Mouse (Mus musculus) midbrain, postnatal 0 days (tissue): ENCODE measurements at regions not wholly inside any gene's neighbourhood (a gene's known extent, or its start where the extent isn't known, plus 50 kb on each side); places are given as distances from the start of the nearest gene placed in this dataset.

Experiments
- ATAC-seq: fragments of 200-750 bp; cut with Nextera tagmentation; 2 replicates; pipeline ENCODE4 v1.8.0; 2017; ENCODE audit warnings: moderate number of reproducible peaks, mild to moderate bottlenecking, moderate TSS enrichment, moderate library complexity; ENCODE audit not compliant: low FRiP score
- DNase-seq: peaks from one replicate; pipeline ENCODE4 v3.0.0-alpha.2; 2015; ENCODE audit warnings: low spot score
- H3K27ac ChIP-seq: fragments of 300-500 bp; sonication (generic); 2 replicates; pipeline ENCODE4 v1.5.1; 2014; ENCODE audit warnings: low read depth, mild to moderate bottlenecking, low read length, mixed read lengths
- H3K27me3 ChIP-seq: fragments of 300-500 bp; sonication (generic); 2 replicates; pipeline ENCODE4 v1.6.1; 2014; ENCODE audit warnings: low read length, control low read depth, mixed read lengths; ENCODE audit not compliant: insufficient read depth
- H3K36me3 ChIP-seq: fragments of 300-500 bp; sonication (generic); 2 replicates; pipeline ENCODE4 v1.6.1; 2014; ENCODE audit warnings: low read length, control low read depth, mixed read lengths; ENCODE audit not compliant: insufficient read depth
- H3K4me1 ChIP-seq: fragments of 300-500 bp; sonication (generic); 2 replicates; pipeline ENCODE4 v1.6.1; 2014; ENCODE audit warnings: mild to moderate bottlenecking, control low read depth, antibody characterized with exemption, low read length, mixed read lengths; ENCODE audit not compliant: insufficient read depth
- H3K4me2 ChIP-seq: fragments of 300-500 bp; sonication (generic); 2 replicates; pipeline ENCODE4 v1.6.1; 2014; ENCODE audit warnings: low read depth, mild to moderate bottlenecking, low read length, mixed read lengths; ENCODE audit not compliant: poor library complexity, severe bottlenecking
- H3K4me3 ChIP-seq: fragments of 300-500 bp; sonication (generic); 2 replicates; pipeline ENCODE4 v1.5.1; 2014; ENCODE audit warnings: low read depth, mild to moderate bottlenecking, low read length, moderate library complexity
- H3K9ac ChIP-seq: fragments of 300-500 bp; sonication (generic); replicated peaks from 2 replicates; pipeline ENCODE4 v1.6.1; 2014; ENCODE audit warnings: mild to moderate bottlenecking, low read length, moderate library complexity, mixed read lengths; ENCODE audit not compliant: poor library complexity, severe bottlenecking
- H3K9me3 ChIP-seq: fragments of 300-500 bp; sonication (generic); 2 replicates; pipeline ENCODE4 v1.6.1; 2016; ENCODE audit warnings: low read length, control low read depth
- CTCF ChIP-seq: IDR thresholded peaks from 2 replicates; pipeline ENCODE4 v1.5.1; 2016; ENCODE audit warnings: antibody characterized with exemption, mild to moderate bottlenecking
- WGBS: fragments of 180-500 bp; shearing (Covaris S2); extraction: QIAGEN DNeasy Blood & Tissue Kit; methylation state at CpG from one replicate; pipeline ENCODE4 v1.1.7; 2014; 5-methylcytosine and 5-hydroxymethylcytosine counted together

DNA sequence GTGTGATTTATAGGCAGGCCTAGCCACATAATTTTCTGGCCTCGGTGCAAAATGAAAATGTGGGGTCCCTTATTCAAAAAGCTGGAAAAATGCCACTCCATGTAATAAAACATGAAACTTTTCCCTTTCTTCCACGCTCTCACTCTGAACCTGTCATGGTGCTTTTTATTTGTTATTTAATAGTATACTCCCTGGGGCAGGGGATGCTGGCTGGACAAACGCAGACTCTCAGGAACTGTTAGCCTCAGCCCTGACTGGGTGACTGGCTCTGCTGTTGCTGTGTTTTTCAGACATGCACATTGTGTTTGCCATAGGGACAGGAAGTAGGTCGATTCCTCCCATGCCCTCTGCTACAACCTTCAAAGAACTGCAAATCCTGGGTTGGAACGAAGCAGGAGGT, 1139.5 kb downstream of the Slc22a22 start:
- H3K27me3 ChIP-seq, result no peaks in the 10 kb centered on the region
- H3K4me2 ChIP-seq, result no peak overlapping the region
- no peaks in the 10 kb centered on the region for H3K4me1 ChIP-seq
- H3K9ac ChIP-seq, result no peak overlapping the region
- no peak for TF ChIP-seq CTCF
- WGBS, result 55% methylated on average over 5 of the region's 5 CpGs
- DNase-seq (no peak), ATAC-seq (no peak)
- no peaks in the 10 kb centered on the region for H3K36me3 ChIP-seq
- no peaks in the 10 kb centered on the region for H3K9me3 ChIP-seq
- no peak overlapping the region for H3K27ac ChIP-seq
- H3K4me3 ChIP-seq, result no peak overlapping the region

DNA sequence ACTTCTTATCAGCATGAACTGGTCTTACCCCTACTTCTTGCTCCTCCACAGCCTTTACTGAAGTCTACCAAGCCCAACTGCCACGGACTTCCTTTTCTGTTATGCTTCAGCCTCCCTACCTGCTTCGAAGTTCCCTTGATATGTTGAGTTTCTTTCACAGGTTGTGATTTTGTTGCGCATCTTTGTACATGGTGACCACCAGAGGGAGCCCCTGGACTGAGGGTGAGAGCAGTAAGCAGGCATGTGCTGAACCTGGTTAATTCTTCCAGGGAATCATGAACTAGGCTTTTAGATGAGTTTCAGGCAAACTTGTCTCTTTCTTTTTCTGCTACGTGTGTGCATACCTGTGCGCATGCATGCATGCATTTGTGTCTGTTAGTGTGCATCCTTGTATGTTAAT, 1141.0 kb downstream of the Slc22a22 start:
- H3K4me3 ChIP-seq, result no peak overlapping the region
- H3K27ac ChIP-seq, result no peak overlapping the region
- whole genome bisulfite sequencing, result 48% methylated on average over 5 of the region's 5 CpGs
- no peak overlapping the region for H3K9ac ChIP-seq
- no peaks in the 10 kb centered on the region for H3K36me3 ChIP-seq
- no peaks in the 10 kb centered on the region for H3K9me3 ChIP-seq
- H3K4me1 ChIP-seq, result no peaks in the 10 kb centered on the region
- no peak overlapping the region for H3K4me2 ChIP-seq
- DNase-seq (peak; percentile 69), ATAC-seq (no peak)
- H3K27me3 ChIP-seq, result no peaks in the 10 kb centered on the region
- peak; percentile 86 for TF ChIP-seq CTCF

DNA sequence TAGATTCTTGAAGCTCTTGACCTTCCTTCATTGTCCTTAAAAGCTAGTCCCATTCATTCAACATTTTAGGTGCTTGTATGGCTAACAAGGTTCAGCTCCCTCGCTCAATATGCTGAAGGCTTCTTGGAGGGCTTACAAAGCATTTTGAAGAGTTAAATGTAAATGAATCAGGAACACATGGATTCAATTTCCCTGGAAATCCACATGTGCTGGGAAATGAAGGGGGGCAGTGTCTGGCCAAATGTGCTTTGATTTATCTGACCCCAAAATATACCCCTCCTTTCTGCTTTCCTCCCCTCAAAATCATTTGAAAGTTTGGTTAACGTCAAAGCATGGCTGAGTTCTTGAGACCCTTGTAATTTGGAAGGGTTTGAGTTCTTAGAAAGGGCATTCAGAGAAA, 1142.4 kb downstream of the Slc22a22 start:
- WGBS, result 77% methylated on average over 2 of the region's 2 CpGs

DNA sequence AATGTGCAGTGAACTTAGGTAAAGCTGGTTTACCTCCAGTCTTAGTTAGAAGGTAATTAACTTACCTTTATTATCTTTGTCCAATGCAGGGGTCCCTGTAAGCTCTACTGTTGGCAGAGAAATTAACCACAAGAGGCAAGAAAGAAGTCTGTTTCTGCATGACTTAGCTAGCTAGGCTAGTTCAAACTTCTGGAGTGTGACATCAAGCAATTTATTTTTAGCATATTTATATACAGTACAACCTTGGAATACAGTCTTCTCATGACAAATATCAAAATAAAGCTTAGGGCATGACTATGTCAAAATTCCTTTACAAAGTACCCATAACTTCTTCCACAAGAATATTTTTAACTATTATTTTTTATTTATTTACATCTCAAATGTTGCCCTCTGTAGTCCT, 1156.9 kb downstream of the Slc22a22 start:
- no peaks in the 10 kb centered on the region for H3K27me3 ChIP-seq

More for the DNA sequence above, 1142.4 kb downstream of the Slc22a22 start:
- ATAC-seq (no peak), DNase-seq (no peak)
- H3K4me3 ChIP-seq, result no peak overlapping the region
- H3K27ac ChIP-seq, result no peak overlapping the region
- H3K36me3 ChIP-seq, result no peaks in the 10 kb centered on the region
- H3K9ac ChIP-seq, result no peak overlapping the region
- H3K4me1 ChIP-seq, result no peaks in the 10 kb centered on the region
- TF ChIP-seq CTCF, result no peak
- no peaks in the 10 kb centered on the region for H3K9me3 ChIP-seq
- H3K27me3 ChIP-seq, result no peaks in the 10 kb centered on the region
- no peak overlapping the region for H3K4me2 ChIP-seq

DNA sequence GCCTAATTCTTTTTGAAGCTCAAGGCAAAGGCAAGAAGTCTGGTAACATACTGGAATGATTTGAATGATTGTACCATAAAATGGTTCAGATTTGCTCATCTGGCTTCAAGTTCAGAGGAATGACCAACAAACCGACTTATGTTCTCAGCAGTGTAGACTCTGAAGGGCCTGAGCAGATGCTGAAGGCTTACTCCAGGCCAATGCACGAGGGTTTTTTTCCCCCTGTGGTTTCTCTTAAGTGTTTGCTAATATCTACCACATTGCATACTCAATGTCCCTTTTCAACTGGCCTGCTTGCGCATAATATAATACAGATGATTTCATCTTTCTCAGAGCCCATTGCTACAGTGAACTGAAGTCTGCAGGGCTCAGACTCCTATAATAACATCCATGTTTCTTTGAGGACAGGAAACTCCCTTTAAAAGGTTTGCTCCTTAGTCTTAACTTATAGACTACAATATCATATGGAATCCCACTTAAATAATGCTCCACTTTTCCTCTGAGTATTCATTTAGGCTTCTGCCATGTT, 1182.5 kb downstream of the Slc22a22 start:
- TF ChIP-seq CTCF, result no peak
- H3K9me3 ChIP-seq, result no peaks in the 10 kb centered on the region
- no peaks in the 10 kb centered on the region for H3K36me3 ChIP-seq
- H3K9ac ChIP-seq, result no peak overlapping the region
- no peak overlapping the region for H3K4me3 ChIP-seq
- H3K4me1 ChIP-seq, result no peaks in the 10 kb centered on the region
- no peak overlapping the region for H3K27ac ChIP-seq
- ATAC-seq (no peak), DNase-seq (no peak)
- no peak overlapping the region for H3K4me2 ChIP-seq
- WGBS, result 92% methylated on average over 3 of the region's 3 CpGs
- no peaks in the 10 kb centered on the region for H3K27me3 ChIP-seq

More for the DNA sequence above, 1156.9 kb downstream of the Slc22a22 start:
- DNase-seq (no peak), ATAC-seq (no peak)
- H3K36me3 ChIP-seq, result no peaks in the 10 kb centered on the region
- no peak overlapping the region for H3K4me3 ChIP-seq
- H3K4me2 ChIP-seq, result no peak overlapping the region
- no peak overlapping the region for H3K9ac ChIP-seq
- H3K4me1 ChIP-seq, result no peaks in the 10 kb centered on the region
- TF ChIP-seq CTCF, result no peak
- peaks cover 3% of the 10 kb centered on the region; the same call in 1 of the 2 replicates for H3K9me3 ChIP-seq
- no peak overlapping the region for H3K27ac ChIP-seq

DNA sequence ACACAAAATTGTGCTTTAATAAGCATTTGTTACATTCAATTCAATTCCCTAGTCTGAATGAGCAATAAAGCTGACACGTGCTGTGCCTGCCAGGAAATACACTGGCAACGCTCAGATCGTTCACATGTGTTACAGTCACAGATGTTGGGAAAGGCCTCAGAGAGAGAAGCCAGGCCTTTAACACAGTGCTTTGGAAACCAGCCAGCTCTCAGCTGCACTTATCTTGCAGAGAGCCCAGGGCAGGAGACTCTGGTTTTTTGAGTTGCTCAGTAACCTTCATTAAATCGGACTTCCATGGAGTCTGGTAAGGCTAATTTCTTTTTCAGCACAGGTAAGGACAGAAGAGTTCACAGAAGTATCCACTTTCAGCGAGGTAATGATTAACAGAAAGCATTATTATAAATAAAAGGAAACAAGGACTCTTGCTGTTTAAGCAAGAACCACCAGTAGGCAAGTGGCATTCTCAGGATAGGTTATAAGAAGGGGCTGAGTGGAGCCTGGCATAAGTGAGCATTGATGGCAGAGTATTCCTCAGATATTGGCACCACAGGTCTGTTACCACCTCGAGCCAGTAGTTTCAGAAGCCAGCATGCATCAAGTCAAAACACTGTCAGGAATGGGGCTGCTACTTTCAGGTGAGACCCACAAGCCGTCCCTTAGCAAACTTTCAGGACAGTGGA, 1198.7 kb downstream of the Slc22a22 start:
- WGBS, result 42% methylated on average over 7 of the region's 7 CpGs
- no peak for TF ChIP-seq CTCF
- no peak overlapping the region for H3K27ac ChIP-seq

More for the DNA sequence above, 1198.7 kb downstream of the Slc22a22 start:
- Histone ChIP-seq H3K4me2 (no peak overlapping the region), H3K4me3 (no peak overlapping the region), H3K27me3 (no peaks in the 10 kb centered on the region), H3K4me1 (no peaks in the 10 kb centered on the region; the same call in 1 of the 2 replicates), H3K36me3 (no peaks in the 10 kb centered on the region), H3K9ac (no peak overlapping the region), H3K9me3 (no peaks in the 10 kb centered on the region)
- peak; percentile 93 for DNase-seq
- peak; percentile 79 for ATAC-seq
